Mouse (Mus musculus): ENCODE data around the gene Nhsl1. TPM values are rescaled to one million over a fixed set of nuclear protein-coding genes. Genes with fewer than 3 reads are reported as not detected.

Gene Nhsl1
- polyA plus RNA-seq, 1 experiment from 2014 or later = 8.8 TPM

DNA sequence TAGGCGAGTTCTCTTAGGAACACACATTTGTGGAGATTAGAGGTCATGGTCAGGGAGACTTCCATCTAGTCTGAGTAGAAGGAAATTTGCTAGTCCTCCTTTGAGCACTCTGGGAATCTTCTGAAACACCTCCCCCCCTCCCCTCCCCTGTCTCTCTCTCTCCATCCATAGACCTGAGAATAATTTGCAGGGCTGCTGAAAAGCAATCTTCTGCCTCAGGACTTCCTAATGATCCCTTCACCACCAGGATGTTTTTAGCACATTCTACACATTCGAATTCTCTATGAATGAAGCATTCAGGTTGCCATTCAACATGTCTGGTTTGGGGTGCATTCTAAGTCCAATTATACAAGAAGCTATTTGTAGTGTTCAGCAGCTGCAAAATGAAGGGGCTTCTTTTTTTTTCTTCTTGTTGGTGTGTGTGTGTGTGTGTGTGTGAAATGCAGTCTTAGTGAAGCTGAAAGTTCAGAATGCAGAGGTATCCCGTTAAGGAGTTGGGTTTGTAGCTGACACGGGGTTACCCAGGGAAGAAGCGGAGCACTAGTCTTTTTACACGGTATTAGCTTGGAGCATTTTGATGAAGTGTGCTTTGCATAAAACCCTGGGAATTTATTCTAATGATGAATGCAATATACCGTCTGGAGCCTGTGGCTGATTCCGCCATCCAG, 139.2 kb downstream of the Nhsl1 start:
- TF ChIP-seq CTCF (IDR thresholded peaks at IDR 0.05; ENCODE audit: low read depth) = no peak
- Histone ChIP-seq H3K27ac (no peak overlapping the region), H3K9ac (ENCODE audit: low read depth, low read length) (no peak overlapping the region), H3K4me2 (ENCODE audit: low read length) (no peak overlapping the region), H3K4me3 (replicated peaks; ENCODE audit: low read depth, low read length) (no peak overlapping the region), H3K27me3 (ENCODE audit: insufficient read depth, low read length) (no peaks in the 10 kb centered on the region), H3K36me3 (ENCODE audit: insufficient read depth, low read length) (no peaks in the 10 kb centered on the region), H3K9me3 (replicated peaks; ENCODE audit: low read length) (no peaks in the 10 kb centered on the region), H3K4me1 (replicated peaks; ENCODE audit: insufficient read depth, low read length) (no peaks in the 10 kb centered on the region)
- ATAC-seq (replicated peaks; ENCODE audit: low FRiP score, low read depth) (no peak), DNase-seq (ENCODE audit: low spot score) (no peak)
- WGBS = 63% methylated on average over 8 of the region's 8 CpGs

DNA sequence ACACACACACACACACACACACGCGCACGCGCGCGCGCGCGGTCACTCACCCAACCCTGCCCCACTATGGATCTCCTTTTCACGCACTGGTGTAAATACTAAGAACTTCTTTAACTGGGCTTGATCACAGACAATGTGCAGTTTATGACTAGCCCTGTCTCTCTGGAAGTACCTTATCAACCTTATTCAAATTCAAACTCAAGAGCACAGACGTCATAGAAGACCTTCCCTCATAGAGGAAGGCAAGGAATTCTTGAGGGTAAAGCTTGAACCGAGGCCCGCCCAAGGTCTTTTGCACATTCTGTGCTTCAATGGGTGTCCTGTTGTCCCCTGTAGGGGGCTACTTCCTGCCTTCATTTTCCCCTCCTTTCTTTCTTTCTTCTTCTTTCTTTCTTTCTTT, 142.6 kb downstream of the Nhsl1 start:
- H3K4me1 ChIP-seq (replicated peaks; ENCODE audit: insufficient read depth, low read length) = no peaks in the 10 kb centered on the region
- 96% methylated on average over 13 of the region's 13 CpGs for WGBS
- DNase-seq (ENCODE audit: low spot score) = no peak
- H3K27ac ChIP-seq = no peak overlapping the region
- H3K9ac ChIP-seq (ENCODE audit: low read depth, low read length) = no peak overlapping the region
- TF ChIP-seq CTCF (IDR thresholded peaks at IDR 0.05; ENCODE audit: low read depth) = no peak
- H3K36me3 ChIP-seq (ENCODE audit: insufficient read depth, low read length) = no peaks in the 10 kb centered on the region
- no peak for ATAC-seq (replicated peaks; ENCODE audit: low FRiP score, low read depth)
- no peak overlapping the region for H3K4me2 ChIP-seq (ENCODE audit: low read length)
- H3K4me3 ChIP-seq (replicated peaks; ENCODE audit: low read depth, low read length) = no peak overlapping the region
- H3K9me3 ChIP-seq (replicated peaks; ENCODE audit: low read length) = no peaks in the 10 kb centered on the region
- no peaks in the 10 kb centered on the region for H3K27me3 ChIP-seq (ENCODE audit: insufficient read depth, low read length)

DNA sequence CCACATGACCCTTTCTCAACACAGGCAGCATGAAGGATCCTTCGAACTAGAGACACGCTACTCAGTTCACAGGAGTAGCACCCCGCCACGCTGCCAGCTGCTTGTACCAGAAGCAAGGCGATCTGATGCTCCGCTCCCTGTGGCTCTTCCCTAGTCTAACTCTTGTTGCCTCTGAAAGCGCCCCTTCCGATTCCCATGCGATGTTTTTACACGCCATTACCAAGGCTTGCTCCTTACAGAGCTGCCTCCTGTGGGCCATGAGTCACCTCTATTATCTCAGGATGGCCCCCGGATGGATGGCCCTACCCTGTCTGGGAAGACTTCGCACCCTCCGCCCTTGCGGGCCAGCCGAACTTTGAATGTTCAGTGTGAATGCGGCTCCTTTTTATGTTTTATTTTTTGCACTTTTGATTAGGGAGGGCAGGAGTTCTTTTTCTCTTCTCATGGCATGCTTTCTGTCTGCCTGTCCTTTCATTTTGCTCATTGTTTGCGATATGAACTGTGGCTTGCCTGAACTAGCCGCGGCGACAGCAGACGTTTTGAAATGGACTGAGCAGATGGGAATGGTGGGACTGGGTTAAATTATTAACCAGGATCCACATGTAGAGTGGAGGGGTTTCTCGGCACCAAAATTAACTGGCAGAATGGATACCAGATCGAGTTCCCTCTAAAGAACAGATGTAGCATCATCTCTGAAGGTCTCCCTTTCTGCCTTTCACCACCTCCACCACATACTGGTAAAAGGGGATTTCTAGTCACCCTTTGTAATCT, 144.5 kb downstream of the Nhsl1 start:
- no peak overlapping the region for H3K4me3 ChIP-seq (replicated peaks; ENCODE audit: low read depth, low read length)
- H3K4me1 ChIP-seq (replicated peaks; ENCODE audit: insufficient read depth, low read length) = 0 out of 2 replicates have a peak, but pooled peaks cover 2% of the 10 kb centered on the region
- ATAC-seq (replicated peaks; ENCODE audit: low FRiP score, low read depth) = no peak
- no peaks in the 10 kb centered on the region for H3K36me3 ChIP-seq (ENCODE audit: insufficient read depth, low read length)
- no peaks in the 10 kb centered on the region for H3K9me3 ChIP-seq (replicated peaks; ENCODE audit: low read length)
- DNase-seq (ENCODE audit: low spot score) = no peak
- no peak overlapping the region for H3K27ac ChIP-seq
- H3K4me2 ChIP-seq (ENCODE audit: low read length) = 0 out of 2 replicates have a peak overlapping the region, but pooled peaks have one; percentile 16
- no peak for TF ChIP-seq CTCF (IDR thresholded peaks at IDR 0.05; ENCODE audit: low read depth)
- H3K9ac ChIP-seq (ENCODE audit: low read depth, low read length) = no peak overlapping the region
- 68% methylated on average over 23 of the region's 23 CpGs for WGBS
- no peaks in the 10 kb centered on the region for H3K27me3 ChIP-seq (ENCODE audit: insufficient read depth, low read length)

DNA sequence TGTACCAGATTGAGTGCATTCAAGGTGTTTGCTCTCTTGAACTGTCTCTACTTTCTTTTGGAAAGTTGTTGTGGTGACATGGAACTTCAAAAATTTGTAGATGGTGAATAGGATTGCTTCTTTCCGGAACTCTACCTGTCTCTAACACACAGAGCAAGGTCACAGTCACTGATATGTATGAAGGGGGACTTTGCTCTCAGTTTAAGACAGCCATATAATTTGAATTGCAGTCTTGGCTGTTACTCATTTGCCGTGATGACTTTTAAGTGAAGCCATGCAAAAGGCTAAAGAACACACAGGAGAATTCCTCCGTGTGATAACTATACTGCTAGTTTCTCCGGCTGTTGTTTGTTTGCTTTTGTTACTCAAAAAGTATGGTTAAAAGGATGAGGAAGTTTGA, 149.6 kb downstream of the Nhsl1 start:
- TF ChIP-seq CTCF (IDR thresholded peaks at IDR 0.05; ENCODE audit: low read depth) = no peak
- 36% methylated on average over 4 of the region's 4 CpGs for WGBS
- no peak overlapping the region for H3K9ac ChIP-seq (ENCODE audit: low read depth, low read length)
- 0 out of 2 replicates have a peak overlapping the region, but pooled peaks have one; percentile 73 for H3K27ac ChIP-seq
- DNase-seq (ENCODE audit: low spot score) (no peak), ATAC-seq (replicated peaks; ENCODE audit: low FRiP score, low read depth) (no peak)
- H3K4me3 ChIP-seq (replicated peaks; ENCODE audit: low read depth, low read length) = no peak overlapping the region
- no peaks in the 10 kb centered on the region for H3K36me3 ChIP-seq (ENCODE audit: insufficient read depth, low read length)
- no peak overlapping the region for H3K4me2 ChIP-seq (ENCODE audit: low read length)
- peaks cover 11% of the 10 kb centered on the region; the same call in 1 of the 2 replicates for H3K4me1 ChIP-seq (replicated peaks; ENCODE audit: insufficient read depth, low read length)
- no peaks in the 10 kb centered on the region for H3K27me3 ChIP-seq (ENCODE audit: insufficient read depth, low read length)
- no peaks in the 10 kb centered on the region for H3K9me3 ChIP-seq (replicated peaks; ENCODE audit: low read length)

DNA sequence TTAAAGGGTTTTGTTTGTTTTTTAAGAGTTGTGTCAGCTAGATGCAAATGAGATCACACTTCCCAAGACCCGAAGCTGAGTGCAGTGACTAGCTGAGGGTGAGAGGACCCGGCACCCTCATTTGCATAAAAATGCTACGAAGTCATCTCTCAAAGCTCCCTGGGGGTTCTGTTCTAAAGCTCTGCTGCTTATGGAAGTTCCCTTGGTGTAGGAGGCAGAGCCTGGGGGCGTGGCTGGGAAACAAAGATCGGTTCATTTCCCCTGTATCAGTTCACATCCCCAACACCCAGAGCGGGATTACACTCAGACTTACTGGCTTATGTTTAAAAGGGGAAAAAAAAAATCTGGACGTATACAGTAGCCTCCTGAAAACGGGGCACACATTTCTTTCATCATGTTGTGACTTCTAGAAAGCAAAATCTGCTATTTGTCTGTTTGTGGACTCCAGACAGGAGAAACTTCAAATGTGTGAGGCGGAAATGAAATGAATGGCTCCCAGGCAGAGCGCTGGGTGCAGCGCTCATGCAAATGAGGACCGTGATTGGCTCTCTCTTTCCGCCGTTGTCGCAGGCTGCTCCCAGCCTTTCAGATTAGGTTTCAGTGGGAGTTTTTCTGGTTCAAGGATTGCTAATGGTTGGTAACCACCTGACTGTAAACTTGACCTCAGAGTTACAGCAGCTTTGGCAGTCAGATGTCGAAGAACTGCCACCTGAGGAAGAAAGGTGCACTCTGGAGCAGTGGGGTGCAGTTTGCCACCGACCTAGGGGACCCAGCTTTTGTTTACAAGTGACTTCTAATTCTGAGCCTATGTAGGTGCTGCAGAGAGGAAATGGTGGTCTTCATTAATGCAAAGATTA, 150.7 kb downstream of the Nhsl1 start:
- Histone ChIP-seq H3K9ac (ENCODE audit: low read depth, low read length) (no peak overlapping the region), H3K4me3 (replicated peaks; ENCODE audit: low read depth, low read length) (peak overlapping the region; percentile 20; the same call in 1 of the 2 replicates), H3K9me3 (replicated peaks; ENCODE audit: low read length) (no peaks in the 10 kb centered on the region), H3K27me3 (ENCODE audit: insufficient read depth, low read length) (no peaks in the 10 kb centered on the region), H3K27ac (peak overlapping the region; percentile 73), H3K4me1 (replicated peaks; ENCODE audit: insufficient read depth, low read length) (peaks cover 11% of the 10 kb centered on the region; the same call in 1 of the 2 replicates), H3K4me2 (ENCODE audit: low read length) (peak overlapping the region; percentile 47), H3K36me3 (ENCODE audit: insufficient read depth, low read length) (no peaks in the 10 kb centered on the region)
- TF ChIP-seq CTCF (IDR thresholded peaks at IDR 0.05; ENCODE audit: low read depth) = no peak
- WGBS = 3% methylated on average over 17 of the region's 17 CpGs
- peak; percentile 88 for DNase-seq (ENCODE audit: low spot score)
- peak; percentile 90 for ATAC-seq (replicated peaks; ENCODE audit: low FRiP score, low read depth)
